Mouse (Mus musculus) embryonic facial prominence, embryonic 13.5 days (tissue): ENCODE data around the gene Hsd17b11. TPM values are rescaled to one million over a fixed set of nuclear protein-coding genes. Genes with fewer than 3 reads are reported as not detected.

Experiments
- ATAC-seq: fragments of 200-750 bp; cut with Nextera tagmentation; 2 replicates; pipeline ENCODE4 v1.8.0; 2017; ENCODE audit warnings: low read depth; ENCODE audit not compliant: insufficient number of reproducible peaks, insufficient read depth, low FRiP score, low TSS enrichment
- H3K27ac ChIP-seq: fragments of 300-500 bp; sonication (generic); 2 replicates; pipeline ENCODE4 v1.5.1; 2015; ENCODE audit warnings: moderate library complexity, mild to moderate bottlenecking, inconsistent platforms
- H3K27me3 ChIP-seq: fragments of 300-500 bp; sonication (generic); 2 replicates; pipeline ENCODE4 v1.6.1; 2015; ENCODE audit warnings: mild to moderate bottlenecking, inconsistent platforms
- H3K36me3 ChIP-seq: fragments of 300-500 bp; sonication (generic); 2 replicates; pipeline ENCODE4 v1.6.1; 2015; ENCODE audit warnings: mild to moderate bottlenecking, inconsistent platforms
- H3K4me1 ChIP-seq: fragments of 300-500 bp; sonication (generic); 2 replicates; pipeline ENCODE4 v1.6.1; 2015; ENCODE audit warnings: inconsistent platforms
- H3K4me2 ChIP-seq: fragments of 300-500 bp; sonication (generic); 2 replicates; pipeline ENCODE4 v1.6.1; 2015; ENCODE audit warnings: moderate library complexity, mild to moderate bottlenecking, inconsistent platforms
- H3K4me3 ChIP-seq: fragments of 300-500 bp; sonication (generic); 2 replicates; pipeline ENCODE4 v1.5.1; 2015; ENCODE audit warnings: mild to moderate bottlenecking, inconsistent platforms
- H3K9ac ChIP-seq: fragments of 300-500 bp; sonication (generic); 2 replicates; pipeline ENCODE4 v1.6.1; 2015; ENCODE audit warnings: mild to moderate bottlenecking, inconsistent platforms
- H3K9me3 ChIP-seq: fragments of 300-500 bp; sonication (generic); 2 replicates; pipeline ENCODE4 v1.6.1; 2016; ENCODE audit warnings: inconsistent platforms
- WGBS: fragments of 180-500 bp; shearing (Covaris S2); methylation state at CpG from one replicate; pipeline ENCODE4 v1.1.7; 2015; ENCODE audit warnings: mixed read lengths; 5-methylcytosine and 5-hydroxymethylcytosine counted together
- polyA plus RNA-seq: library from polyadenylated mRNA; unstranded; fragments of >200 nt; fragmentation: Nextera tagmentation; extraction: Ambion mirVana; gene quantifications from 2 replicates; pipeline ENCODE4 v1.2.1, GENCODE M21; 2015

The Hsd17b11 gene
- 2.8 and 3.6 TPM in 2 replicates for polyA plus RNA-seq

- Histone ChIP-seq H3K4me2 (peak within 1 kb of the TSS; percentile 71), H3K27me3 (peaks cover 15% of the 10 kb centered on the region), H3K9ac (peak within 1 kb of the TSS; percentile 70), H3K4me3 (peak within 1 kb of the TSS; percentile 50), H3K36me3 (peaks cover 12% of the 10 kb centered on the region), H3K9me3 (no peaks in the 10 kb centered on the region), H3K27ac (peak within 1 kb of the TSS; percentile 79), H3K4me1 (peaks cover 20% of the 10 kb centered on the region; the same call in 1 of the 2 replicates)
- WGBS: 1% methylated on average over 31 of the region's 31 CpGs
- peak; percentile 77; the same call in 1 of the 2 replicates for ATAC-seq
Observed at GRCm38 (mm10) chr5:104021597-104022378, at the start of gene Hsd17b11. Hsd17b11 (minus strand) TSS chr5:104021919.

- WGBS: 65% methylated on average over 4 of the region's 4 CpGs
- H3K4me3 ChIP-seq: no peak overlapping the region
- peaks cover 5% of the 10 kb centered on the region; the same call in 1 of the 2 replicates for H3K27me3 ChIP-seq
- H3K9ac ChIP-seq: no peak overlapping the region
- H3K27ac ChIP-seq: no peak overlapping the region
- 0 out of 2 replicates have a peak, but pooled peaks cover 2% of the 10 kb centered on the region for H3K9me3 ChIP-seq
- H3K4me2 ChIP-seq: no peak overlapping the region
- H3K4me1 ChIP-seq: no peaks in the 10 kb centered on the region
- no peak for ATAC-seq
- no peaks in the 10 kb centered on the region for H3K36me3 ChIP-seq
Observed at GRCm38 (mm10) chr5:104071048-104071447, 49.3 kb upstream of the Hsd17b11 start.

GRCm38 (mm10) chr5:104068751-104069150, 47.0 kb upstream of the Hsd17b11 start:
- Histone ChIP-seq H3K4me2 (no peak overlapping the region), H3K27me3 (no peaks in the 10 kb centered on the region), H3K4me1 (no peaks in the 10 kb centered on the region), H3K36me3 (peaks cover 6% of the 10 kb centered on the region), H3K4me3 (no peak overlapping the region), H3K27ac (no peak overlapping the region), H3K9me3 (0 out of 2 replicates have a peak, but pooled peaks cover 2% of the 10 kb centered on the region), H3K9ac (no peak overlapping the region)
- WGBS: 87% methylated on average over 7 of the region's 7 CpGs
- no peak for ATAC-seq

- ATAC-seq: no peak
- H3K27me3 ChIP-seq: no peaks in the 10 kb centered on the region
- peaks cover 60% of the 10 kb centered on the region for H3K36me3 ChIP-seq
- no peak overlapping the region for H3K27ac ChIP-seq
- H3K9me3 ChIP-seq: no peaks in the 10 kb centered on the region
- H3K4me3 ChIP-seq: no peak overlapping the region
- no peak overlapping the region for H3K9ac ChIP-seq
- no peak overlapping the region for H3K4me2 ChIP-seq
- 91% methylated on average over 11 of the region's 11 CpGs for WGBS
- no peaks in the 10 kb centered on the region for H3K4me1 ChIP-seq
Observed at GRCm38 (mm10) chr5:104062773-104063551, 41.2 kb upstream of the Hsd17b11 start.

GRCm38 (mm10) chr5:104061936-104062772, 40.4 kb upstream of the Hsd17b11 start:
- H3K27me3 ChIP-seq: no peaks in the 10 kb centered on the region
- no peak overlapping the region for H3K4me2 ChIP-seq
- 82% methylated on average over 13 of the region's 13 CpGs for WGBS
- no peak overlapping the region for H3K9ac ChIP-seq
- ATAC-seq: no peak
- no peak overlapping the region for H3K27ac ChIP-seq
- H3K9me3 ChIP-seq: no peaks in the 10 kb centered on the region
- H3K36me3 ChIP-seq: peaks cover 61% of the 10 kb centered on the region
- no peaks in the 10 kb centered on the region for H3K4me1 ChIP-seq
- H3K4me3 ChIP-seq: no peak overlapping the region

GRCm38 (mm10) chr5:104060429-104060828, 38.7 kb upstream of the Hsd17b11 start:
- Histone ChIP-seq H3K4me1 (no peaks in the 10 kb centered on the region), H3K27ac (no peak overlapping the region), H3K4me3 (no peak overlapping the region), H3K27me3 (no peaks in the 10 kb centered on the region), H3K9me3 (no peaks in the 10 kb centered on the region), H3K4me2 (no peak overlapping the region), H3K9ac (no peak overlapping the region), H3K36me3 (peaks cover 65% of the 10 kb centered on the region)
- WGBS: 90% methylated on average over 5 of the region's 5 CpGs
- ATAC-seq: no peak

GRCm38 (mm10) chr5:104059628-104060027, 37.9 kb upstream of the Hsd17b11 start:
- no peak for ATAC-seq
- no peak overlapping the region for H3K27ac ChIP-seq
- no peak overlapping the region for H3K4me2 ChIP-seq
- H3K36me3 ChIP-seq: peaks cover 64% of the 10 kb centered on the region
- no peak overlapping the region for H3K4me3 ChIP-seq
- no peaks in the 10 kb centered on the region for H3K4me1 ChIP-seq
- H3K9ac ChIP-seq: no peak overlapping the region
- no peaks in the 10 kb centered on the region for H3K27me3 ChIP-seq
- WGBS: 87% methylated on average over 9 of the region's 9 CpGs
- no peaks in the 10 kb centered on the region for H3K9me3 ChIP-seq

- Histone ChIP-seq H3K9me3 (no peaks in the 10 kb centered on the region), H3K4me1 (no peaks in the 10 kb centered on the region), H3K4me2 (no peak overlapping the region), H3K9ac (no peak overlapping the region), H3K36me3 (peaks cover 58% of the 10 kb centered on the region), H3K27ac (no peak overlapping the region), H3K4me3 (no peak overlapping the region), H3K27me3 (no peaks in the 10 kb centered on the region)
- 62% methylated on average over 15 of the region's 15 CpGs for WGBS
- no peak for ATAC-seq
Observed at GRCm38 (mm10) chr5:104058021-104058420, 36.3 kb upstream of the Hsd17b11 start.

GRCm38 (mm10) chr5:104056295-104056694, 34.6 kb upstream of the Hsd17b11 start:
- no peak for ATAC-seq
- WGBS: 79% methylated on average over 7 of the region's 7 CpGs
- Histone ChIP-seq H3K9me3 (no peaks in the 10 kb centered on the region), H3K27me3 (no peaks in the 10 kb centered on the region), H3K36me3 (peaks cover 58% of the 10 kb centered on the region), H3K9ac (no peak overlapping the region), H3K27ac (no peak overlapping the region), H3K4me1 (no peaks in the 10 kb centered on the region), H3K4me3 (no peak overlapping the region), H3K4me2 (no peak overlapping the region)

- Histone ChIP-seq H3K9me3 (no peaks in the 10 kb centered on the region), H3K4me2 (no peak overlapping the region), H3K9ac (no peak overlapping the region), H3K4me3 (no peak overlapping the region), H3K27ac (no peak overlapping the region), H3K27me3 (no peaks in the 10 kb centered on the region), H3K36me3 (peaks cover 58% of the 10 kb centered on the region), H3K4me1 (no peaks in the 10 kb centered on the region)
- no peak for ATAC-seq
- 71% methylated on average over 4 of the region's 4 CpGs for WGBS
Observed at GRCm38 (mm10) chr5:104055816-104056215, 34.1 kb upstream of the Hsd17b11 start.

- WGBS: 90% methylated on average over 4 of the region's 4 CpGs
- Histone ChIP-seq H3K27ac (no peak overlapping the region), H3K9me3 (no peaks in the 10 kb centered on the region), H3K36me3 (peaks cover 54% of the 10 kb centered on the region), H3K4me2 (no peak overlapping the region), H3K4me1 (no peaks in the 10 kb centered on the region), H3K4me3 (no peak overlapping the region), H3K27me3 (no peaks in the 10 kb centered on the region), H3K9ac (no peak overlapping the region)
- no peak for ATAC-seq
Observed at GRCm38 (mm10) chr5:104054938-104055337, 33.2 kb upstream of the Hsd17b11 start.
